Mouse (Mus musculus): ENCODE results near the gene Patj. TPM values are rescaled to one million over a fixed set of nuclear protein-coding genes. Genes with fewer than 3 reads are reported as not detected.

Patj gene
- polyA plus RNA-seq (2021; fragmentation: Nextera tagmentation), result 1.2 and 1.5 TPM in 2 replicates
- long read RNA-seq, experiment 1, transcript Patj-203 (18 exons, 3,755 nt), result major isoform, 9 of 27 reads
- long read RNA-seq, experiment 1, partial matches to known transcripts, result 10 of 27 reads
- long read RNA-seq, experiment 1, other reads (novel, unspliced or antisense), result 8 of 27 reads
- long read RNA-seq, experiment 2, partial matches to known transcripts, result 0 of 2 reads
- long read RNA-seq, experiment 2, other reads (novel, unspliced or antisense), result 1 of 2 reads

DNA sequence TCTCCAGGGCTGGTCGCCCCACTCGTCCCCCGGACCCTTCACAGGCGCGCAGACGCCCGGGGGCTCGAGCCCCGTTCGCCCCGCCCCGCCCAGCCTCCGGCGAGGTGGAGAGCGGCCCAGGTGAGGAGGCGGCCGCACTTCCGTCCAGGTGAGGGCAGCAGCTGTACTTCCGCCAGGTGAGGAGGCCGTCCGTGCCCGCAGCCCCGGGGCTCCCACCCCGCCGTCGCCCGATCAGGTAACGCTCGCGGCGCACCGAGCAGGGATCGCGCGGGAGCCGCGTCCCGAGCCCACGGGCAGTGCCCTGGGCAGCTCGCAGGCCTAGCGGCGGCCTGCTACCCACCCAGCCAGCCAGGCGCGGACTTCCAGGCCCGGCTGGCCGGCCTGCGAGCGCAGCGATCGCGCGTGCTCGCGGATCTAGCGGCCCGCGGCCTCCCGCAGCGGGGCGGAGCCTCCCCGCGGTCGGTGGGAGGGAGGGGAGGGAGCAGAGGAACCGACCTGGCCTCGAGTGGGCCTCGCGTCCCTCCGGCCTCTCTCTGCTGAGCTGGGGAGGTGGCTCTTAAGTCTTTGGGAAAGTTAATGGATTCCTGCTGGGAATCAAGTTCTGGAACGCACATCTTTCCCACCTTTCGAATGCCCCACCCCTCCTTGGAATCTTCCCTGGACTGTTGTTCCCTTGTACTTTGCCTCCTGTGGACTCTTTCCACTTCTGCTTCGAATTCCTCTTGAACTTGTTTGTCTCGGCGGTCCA lies at the start of gene Patj:
Gene Patj (plus strand): TSS at position 96 of the 748 bp plus-strand sequence.

DNA sequence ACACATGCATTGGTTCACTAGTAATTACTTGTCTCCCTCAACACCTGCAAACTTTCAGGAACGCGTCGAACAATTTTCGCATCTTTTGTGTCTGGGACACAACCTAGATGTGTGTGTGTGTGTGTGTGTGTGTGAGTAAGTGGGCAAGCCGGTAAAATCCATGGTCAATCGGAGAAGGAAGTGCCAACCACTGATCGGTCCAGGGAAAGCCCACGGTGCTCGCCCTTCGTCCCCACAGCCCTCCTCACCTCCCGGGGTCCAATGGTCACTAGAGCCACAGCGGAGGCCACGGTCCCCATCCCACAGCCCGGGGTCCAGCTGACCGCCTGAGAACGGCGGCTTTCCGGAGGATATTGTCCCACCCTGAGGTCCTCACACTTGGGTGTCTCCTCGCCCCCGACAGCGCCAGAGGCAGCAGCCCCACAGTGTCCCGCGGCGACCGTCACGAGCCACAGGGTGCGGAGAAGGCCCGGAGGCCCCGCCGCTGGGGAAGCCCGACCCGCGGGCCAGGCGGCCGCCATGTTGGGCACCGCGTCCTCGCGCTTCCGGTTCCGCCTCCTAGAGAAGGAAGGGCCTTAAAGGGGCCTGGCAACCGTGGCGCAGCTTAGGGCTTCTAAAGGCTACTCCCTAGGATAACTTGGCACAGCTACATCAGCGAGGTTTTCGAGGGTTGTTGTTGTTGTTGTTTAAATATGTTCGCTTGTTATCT lies 12.7 kb upstream of the Patj start, which contains the start of gene Tm2d1:
Gene Tm2d1 (minus strand): TSS at position 591 of the 709 bp plus-strand sequence.

DNA sequence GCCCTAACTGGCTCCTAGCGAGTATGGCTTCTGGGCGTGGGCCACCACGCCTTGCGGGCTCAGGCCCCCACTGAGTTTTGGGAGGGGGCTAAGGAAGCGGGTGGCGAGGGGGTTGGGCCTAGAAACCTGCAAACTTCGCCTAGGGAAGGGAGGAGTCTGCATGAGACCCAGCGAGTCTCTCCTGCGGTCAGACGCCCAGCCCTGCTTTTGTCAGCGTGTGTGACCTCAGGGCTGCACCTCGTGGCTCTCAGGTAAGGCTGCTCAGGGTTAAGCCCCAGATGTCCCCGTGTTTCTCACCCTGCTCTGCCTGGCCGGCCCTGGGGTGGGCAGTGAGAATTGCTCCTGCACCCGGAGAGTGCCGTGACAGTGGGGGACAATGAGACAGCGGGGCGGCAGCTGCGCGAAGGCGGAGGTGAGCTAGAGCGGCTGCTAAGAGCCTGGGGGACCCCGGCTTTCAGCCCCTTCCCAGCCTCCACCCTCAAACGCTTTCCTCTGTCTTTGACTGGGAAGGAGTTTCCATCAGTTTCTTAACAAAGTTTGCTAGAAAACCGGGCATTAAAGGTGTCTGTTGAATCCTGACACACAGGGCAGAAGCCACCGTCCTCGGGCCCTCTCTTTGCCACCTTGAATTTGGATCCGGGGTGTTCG lies 331.1 kb downstream of the Patj start, which contains the start of gene L1td1:
Gene L1td1 (plus strand): TSS at position 145 of the 648 bp plus-strand sequence.

Other genes starting within 250 kb of the Patj start
- 124 and 131 TPM in 2 replicates for gene Tm2d1, start 12.5 kb upstream of the Patj start, polyA plus RNA-seq (2021; fragmentation: Nextera tagmentation)